Mouse (Mus musculus): Measurements from ENCODE around the gene Olfr1257.

The Olfr1257 gene

DNA sequence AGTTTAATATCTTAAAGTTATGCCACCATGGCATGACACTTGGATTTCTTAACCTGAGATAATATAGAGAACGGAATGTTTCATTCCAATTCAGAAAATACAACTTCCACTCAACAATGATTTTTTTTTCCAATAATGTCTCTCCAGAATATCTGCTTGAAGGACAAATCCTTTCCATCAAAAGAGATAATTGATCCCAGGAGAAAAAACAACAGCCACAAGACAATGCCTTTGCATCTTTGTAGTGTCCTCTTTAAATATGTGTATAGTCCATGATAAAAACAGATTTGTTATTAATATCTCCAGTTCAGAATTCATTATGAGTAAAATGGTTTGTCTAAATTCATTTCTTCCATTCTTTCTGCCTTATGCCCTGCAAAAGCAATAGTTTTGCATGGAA, at the start of gene Olfr1257:
Gene Olfr1257 (plus strand): TSS at position 301 of the 400 bp plus-strand sequence.
- no peak for DNase-seq (ENCODE audit: low read depth, low spot score)

DNA sequence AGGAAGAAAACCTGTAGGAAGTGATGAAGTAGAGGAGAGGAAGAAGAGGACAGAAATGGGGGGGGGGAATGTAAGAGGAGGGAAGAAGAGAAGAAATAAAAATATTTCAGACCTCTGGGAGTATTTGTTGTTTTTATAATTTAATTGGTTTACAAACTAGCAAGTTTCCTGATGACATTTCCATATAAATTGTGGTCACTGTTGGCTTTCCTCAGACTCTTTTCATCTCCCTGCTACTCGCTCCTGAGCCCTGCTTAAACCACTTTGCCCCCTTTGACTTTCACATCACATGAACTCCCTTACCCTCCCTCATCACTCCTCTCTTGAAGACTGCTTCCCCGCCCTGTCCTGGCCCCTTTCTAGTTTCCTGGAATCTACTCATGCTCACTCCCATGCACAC, 36.8 kb upstream of the Olfr1257 start, which contains the start of gene Olfr1256:
Gene Olfr1256 (minus strand): TSS at position 101 of the 400 bp plus-strand sequence.
- no peak for DNase-seq (ENCODE audit: low read depth, low spot score)

- DNase-seq (ENCODE audit: low read depth, low spot score), result no peak
Observed at GRCm38 (mm10) chr2:89848105-89848504, 30.1 kb upstream of the Olfr1257 start, which contains the start of gene Olfr48. Gene Olfr48, minus strand, starts transcription at chr2:89848205.

GRCm38 (mm10) chr2:89849230-89849629, 29.0 kb upstream of the Olfr1257 start:
- DNase-seq (ENCODE audit: low read depth, low spot score), result no peak

DNA sequence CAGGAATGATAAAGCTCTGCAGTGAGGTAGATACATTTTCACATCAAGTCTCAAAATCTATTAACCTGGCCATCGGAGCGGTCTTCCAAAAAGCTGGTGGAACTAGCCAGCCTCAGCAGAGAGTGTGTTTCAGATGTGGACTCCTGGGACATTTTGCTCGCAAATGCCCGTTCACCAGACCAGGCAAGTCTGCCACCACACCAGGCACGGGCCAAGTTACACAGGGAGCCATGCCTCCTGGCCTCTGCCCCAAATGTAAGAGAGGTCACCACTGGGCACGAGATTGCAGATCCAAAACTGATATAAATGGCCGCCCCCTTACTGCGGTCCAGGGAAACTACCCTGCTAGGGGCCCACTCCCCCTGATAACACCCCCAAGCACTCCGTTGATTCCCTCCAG, 34.4 kb downstream of the Olfr1257 start:
- DNase-seq (ENCODE audit: low read depth, low spot score), result peak; percentile 4

- DNase-seq (ENCODE audit: low read depth, low spot score), result no peak
Observed at GRCm38 (mm10) chr2:89927009-89927408, 48.8 kb downstream of the Olfr1257 start, which contains the start of gene Olfr1258. Gene Olfr1258, plus strand, starts transcription at chr2:89927309.

Data from R1 (cell line).